21 mouse cellular contexts compared by ENCODE assay signal in the genomic region with DNA sequence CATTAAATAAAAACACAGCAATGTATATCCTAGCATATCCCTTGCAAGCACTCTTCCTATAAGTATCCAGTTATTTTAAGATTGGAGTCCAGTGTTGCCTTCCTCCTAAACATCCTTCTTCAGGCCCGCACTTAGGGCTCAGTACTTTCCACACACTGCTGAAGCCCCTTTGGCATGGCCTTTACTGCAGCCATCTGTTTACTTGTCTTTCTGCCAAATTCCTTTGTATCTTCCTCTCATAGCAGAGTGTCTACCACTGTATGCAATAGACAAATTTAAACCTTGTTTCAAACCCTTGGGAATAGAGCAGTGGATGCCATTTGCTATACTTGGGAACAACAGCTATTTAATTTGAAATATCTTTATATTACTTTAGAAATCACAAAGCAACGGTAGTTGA.
DNase-seq lines count a peak whose midpoint lies in the region; ATAC-seq and TF ChIP-seq lines count a peak whose summit lies in the region.
"Had no signal": no experiment of that assay in that cellular context is flagged by ENCODE, and none has a peak within 500 bp of the region (broad histone marks: within the 10 kb centered on the region; RNA-seq: fewer than 3 reads in every experiment).

No protein-coding gene starts in this region.

- no peak overlapping the region for H3K9ac ChIP-seq in hindbrain, embryonic 15.5 days
- no peak overlapping the region for H3K9ac ChIP-seq in hindbrain, embryonic 13.5 days
- no peak overlapping the region for H3K9ac ChIP-seq in midbrain, postnatal 0 days (replicated peaks; ENCODE audit: low read length, poor library complexity, severe bottlenecking)
- no peak overlapping the region for H3K9ac ChIP-seq in midbrain, embryonic 13.5 days (replicated peaks)
- H3K9ac ChIP-seq: embryonic facial prominence, embryonic 13.5 days; heart, embryonic 13.5 days; limb, embryonic 12.5 days; liver, embryonic 13.5 days; midbrain, embryonic 12.5 days; neural tube, embryonic 15.5 days had no signal

- H3K4me3 ChIP-seq in hindbrain, embryonic 15.5 days, result no peak overlapping the region
- no peak overlapping the region for H3K4me3 ChIP-seq in hindbrain, embryonic 13.5 days
- no peak overlapping the region for H3K4me3 ChIP-seq in midbrain, postnatal 0 days (ENCODE audit: low read depth, low read length)
- no peak overlapping the region for H3K4me3 ChIP-seq in midbrain, embryonic 13.5 days (replicated peaks)
- H3K4me3 ChIP-seq in limb, embryonic 10.5 days, result no peak overlapping the region
- H3K4me3 ChIP-seq: embryonic facial prominence, embryonic 13.5 days; heart, embryonic 13.5 days; left cerebral cortex, adult 2 months; limb, embryonic 12.5 days; liver, embryonic 13.5 days; midbrain, embryonic 12.5 days; myocyte; neural tube, embryonic 15.5 days had no signal

- H3K27me3 ChIP-seq in hindbrain, embryonic 15.5 days, result no peaks in the 10 kb centered on the region
- no peaks in the 10 kb centered on the region for H3K27me3 ChIP-seq in hindbrain, embryonic 13.5 days
- H3K27me3 ChIP-seq in midbrain, postnatal 0 days (ENCODE audit: insufficient read depth, low read length), result no peaks in the 10 kb centered on the region
- peaks cover 12% of the 10 kb centered on the region; the same call in 1 of the 2 replicates for H3K27me3 ChIP-seq in midbrain, embryonic 13.5 days
- H3K27me3 ChIP-seq in limb, embryonic 10.5 days (ENCODE audit: low read depth, poor library complexity, severe bottlenecking), result no peaks in the 10 kb centered on the region
- H3K27me3 ChIP-seq: embryonic facial prominence, embryonic 13.5 days; heart, embryonic 13.5 days; limb, embryonic 12.5 days; liver, embryonic 13.5 days; neural tube, embryonic 15.5 days had no signal

- no peak for TF ChIP-seq CTCF in midbrain, postnatal 0 days (IDR thresholded peaks at IDR 0.05)

- H3K9me3 ChIP-seq in hindbrain, embryonic 15.5 days, result 0 out of 2 replicates have a peak, but pooled peaks cover 5% of the 10 kb centered on the region
- H3K9me3 ChIP-seq in hindbrain, embryonic 13.5 days, result no peaks in the 10 kb centered on the region
- no peaks in the 10 kb centered on the region for H3K9me3 ChIP-seq in midbrain, postnatal 0 days (ENCODE audit: low read length)
- peaks cover 10% of the 10 kb centered on the region; the same call in 1 of the 2 replicates for H3K9me3 ChIP-seq in midbrain, embryonic 13.5 days
- H3K9me3 ChIP-seq in limb, embryonic 10.5 days (replicated peaks), result no peaks in the 10 kb centered on the region
- H3K9me3 ChIP-seq: liver, embryonic 13.5 days; midbrain, embryonic 12.5 days had no signal

- no peaks in the 10 kb centered on the region for H3K36me3 ChIP-seq in hindbrain, embryonic 15.5 days
- H3K36me3 ChIP-seq in hindbrain, embryonic 13.5 days, result no peaks in the 10 kb centered on the region
- H3K36me3 ChIP-seq in midbrain, postnatal 0 days (ENCODE audit: insufficient read depth, low read length), result no peaks in the 10 kb centered on the region
- no peaks in the 10 kb centered on the region for H3K36me3 ChIP-seq in midbrain, embryonic 13.5 days
- no peaks in the 10 kb centered on the region for H3K36me3 ChIP-seq in limb, embryonic 10.5 days
- H3K36me3 ChIP-seq: embryonic facial prominence, embryonic 13.5 days; heart, embryonic 13.5 days; limb, embryonic 12.5 days; liver, embryonic 13.5 days; midbrain, embryonic 12.5 days; neural tube, embryonic 15.5 days had no signal

- WGBS in hindbrain, embryonic 15.5 days, result 71% methylated on average over 2 of the region's 2 CpGs
- 81% methylated on average over 2 of the region's 2 CpGs for WGBS in hindbrain, embryonic 13.5 days
- WGBS in midbrain, postnatal 0 days, result 70% methylated on average over 2 of the region's 2 CpGs
- WGBS in midbrain, embryonic 13.5 days, result 83% methylated on average over 2 of the region's 2 CpGs
- 86% methylated on average over 2 of the region's 2 CpGs for WGBS in limb, embryonic 10.5 days

- no peak overlapping the region for H3K4me2 ChIP-seq in hindbrain, embryonic 15.5 days
- no peak overlapping the region for H3K4me2 ChIP-seq in hindbrain, embryonic 13.5 days
- no peak overlapping the region for H3K4me2 ChIP-seq in midbrain, postnatal 0 days (ENCODE audit: low read depth, low read length, poor library complexity, severe bottlenecking)
- no peak overlapping the region for H3K4me2 ChIP-seq in midbrain, embryonic 13.5 days (replicated peaks)
- H3K4me2 ChIP-seq: embryonic facial prominence, embryonic 13.5 days; heart, embryonic 13.5 days; limb, embryonic 12.5 days; liver, embryonic 13.5 days; midbrain, embryonic 12.5 days; neural tube, embryonic 15.5 days had no signal

- peak; percentile 27; the same call in 1 of the 2 replicates for ATAC-seq in hindbrain, embryonic 15.5 days (ENCODE audit: low FRiP score, low read depth)
- no peak for ATAC-seq in hindbrain, embryonic 13.5 days (ENCODE audit: low FRiP score)
- no peak for ATAC-seq in midbrain, postnatal 0 days (ENCODE audit: low FRiP score)
- ATAC-seq in midbrain, embryonic 13.5 days, result no peak

- DNase-seq in midbrain, postnatal 0 days (ENCODE audit: low spot score), result peak; percentile 63
- peak; percentile 30 for DNase-seq in cerebellum, adult 8-10 months
- DNase-seq in Muller cell, postnatal 12 days (ENCODE audit: inconsistent ontology term), result no peak
- no peak for DNase-seq in limb, embryonic 10.5 days (ENCODE audit: low spot score)
- DNase-seq: adrenal gland, postnatal 36 days; gastrocnemius, postnatal 14 days; heart, adult 18-20 months; kidney, adult 8-10 months; kidney, postnatal 14 days; liver, embryonic 13.5 days; thymus, postnatal 25 days had no signal

- H3K4me1 ChIP-seq in hindbrain, embryonic 15.5 days (replicated peaks), result no peaks in the 10 kb centered on the region
- H3K4me1 ChIP-seq in hindbrain, embryonic 13.5 days (replicated peaks), result no peaks in the 10 kb centered on the region
- H3K4me1 ChIP-seq in midbrain, postnatal 0 days (ENCODE audit: insufficient read depth, low read length), result no peaks in the 10 kb centered on the region
- H3K4me1 ChIP-seq in midbrain, embryonic 13.5 days (replicated peaks), result no peaks in the 10 kb centered on the region
- no peaks in the 10 kb centered on the region for H3K4me1 ChIP-seq in limb, embryonic 10.5 days
- H3K4me1 ChIP-seq: embryonic facial prominence, embryonic 13.5 days; heart, embryonic 13.5 days; limb, embryonic 12.5 days; liver, embryonic 13.5 days; midbrain, embryonic 12.5 days had no signal

- no peak overlapping the region for H3K27ac ChIP-seq in hindbrain, embryonic 15.5 days (replicated peaks)
- no peak overlapping the region for H3K27ac ChIP-seq in hindbrain, embryonic 13.5 days
- no peak overlapping the region for H3K27ac ChIP-seq in midbrain, postnatal 0 days (ENCODE audit: low read depth, low read length)
- no peak overlapping the region for H3K27ac ChIP-seq in midbrain, embryonic 13.5 days
- no peak overlapping the region for H3K27ac ChIP-seq in limb, embryonic 10.5 days
- H3K27ac ChIP-seq: embryonic facial prominence, embryonic 13.5 days; heart, embryonic 13.5 days; left cerebral cortex, adult 2 months; limb, embryonic 12.5 days; liver, embryonic 13.5 days; midbrain, embryonic 12.5 days had no signal

Comparison
In these comparisons a context has a peak if more than half of its experiments do, and no peak if none do; other contexts are left out.
1. DNase-seq: peak in midbrain, postnatal 0 days (single experiment) and cerebellum, adult 8-10 months (single experiment); none in Muller cell, postnatal 12 days (single experiment) and limb, embryonic 10.5 days (single experiment).